Comparison of ENCODE assay signal across 20 mouse cellular contexts in genomic region chr1:90014446-90014845, GRCm38 (mm10). TPM values are rescaled to one million over a fixed set of nuclear protein-coding genes. Genes with fewer than 3 reads are reported as not detected.
DNase-seq lines count a peak whose midpoint lies in the region; ATAC-seq lines count a peak whose summit lies in the region.
"Had no signal": no experiment of that assay in that cellular context is flagged by ENCODE, and none has a peak within 500 bp of the region (broad histone marks: within the 10 kb centered on the region; RNA-seq: fewer than 3 reads in every experiment).

TSS of gene Asb18 (minus strand) at chr1:90014666.

- H3K27me3 ChIP-seq in forebrain, embryonic 12.5 days, result peaks cover 10% of the 10 kb centered on the region; the same call in 1 of the 2 replicates
- 0 out of 2 replicates have a peak, but pooled peaks cover 8% of the 10 kb centered on the region for H3K27me3 ChIP-seq in forebrain, embryonic 13.5 days
- no peaks in the 10 kb centered on the region for H3K27me3 ChIP-seq in forebrain, embryonic 15.5 days
- H3K27me3 ChIP-seq: hindbrain, embryonic 13.5 days had no signal

- no peak within 1 kb of the TSS for H3K9ac ChIP-seq in forebrain, embryonic 12.5 days
- H3K9ac ChIP-seq in forebrain, embryonic 13.5 days, result no peak within 1 kb of the TSS
- no peak within 1 kb of the TSS for H3K9ac ChIP-seq in forebrain, embryonic 15.5 days (replicated peaks)
- H3K9ac ChIP-seq: hindbrain, embryonic 13.5 days; lung, embryonic 14.5 days had no signal

- no peak within 1 kb of the TSS for H3K4me2 ChIP-seq in forebrain, embryonic 12.5 days
- H3K4me2 ChIP-seq in forebrain, embryonic 13.5 days, result no peak within 1 kb of the TSS
- no peak within 1 kb of the TSS for H3K4me2 ChIP-seq in forebrain, embryonic 15.5 days (replicated peaks)
- H3K4me2 ChIP-seq: hindbrain, embryonic 13.5 days; liver, embryonic 11.5 days; lung, embryonic 14.5 days had no signal

- H3K9me3 ChIP-seq in forebrain, embryonic 12.5 days, result no peaks in the 10 kb centered on the region
- no peaks in the 10 kb centered on the region for H3K9me3 ChIP-seq in forebrain, embryonic 13.5 days (replicated peaks)
- H3K9me3 ChIP-seq in forebrain, embryonic 15.5 days, result no peaks in the 10 kb centered on the region
- H3K9me3 ChIP-seq: hindbrain, embryonic 13.5 days had no signal

- no peak within 1 kb of the TSS for H3K4me3 ChIP-seq in forebrain, embryonic 12.5 days (replicated peaks)
- no peak within 1 kb of the TSS for H3K4me3 ChIP-seq in forebrain, embryonic 13.5 days
- no peak within 1 kb of the TSS for H3K4me3 ChIP-seq in forebrain, embryonic 15.5 days
- H3K4me3 ChIP-seq: hindbrain, embryonic 13.5 days had no signal

- ATAC-seq in forebrain, embryonic 12.5 days (ENCODE audit: low FRiP score), result no peak
- ATAC-seq in forebrain, embryonic 13.5 days, result no peak
- ATAC-seq in forebrain, embryonic 15.5 days (replicated peaks), result no peak

- intact Hi-C loops in heart, postnatal 14 days (cut with DNase I), result no loop called here

- WGBS in forebrain, embryonic 12.5 days, result 78% methylated on average over 5 of the region's 5 CpGs
- 86% methylated on average over 5 of the region's 5 CpGs for WGBS in forebrain, embryonic 13.5 days
- WGBS in forebrain, embryonic 15.5 days, result 77% methylated on average over 5 of the region's 5 CpGs

- peaks cover 3% of the 10 kb centered on the region; the same call in 1 of the 2 replicates for H3K4me1 ChIP-seq in forebrain, embryonic 12.5 days
- H3K4me1 ChIP-seq in forebrain, embryonic 13.5 days, result 0 out of 2 replicates have a peak, but pooled peaks cover under 1% of the 10 kb centered on the region
- peaks cover 3% of the 10 kb centered on the region; the same call in 1 of the 2 replicates for H3K4me1 ChIP-seq in forebrain, embryonic 15.5 days

- no peaks in the 10 kb centered on the region for H3K36me3 ChIP-seq in forebrain, embryonic 12.5 days (replicated peaks)
- H3K36me3 ChIP-seq in forebrain, embryonic 13.5 days (ENCODE audit: poor library complexity, severe bottlenecking), result no peaks in the 10 kb centered on the region
- no peaks in the 10 kb centered on the region for H3K36me3 ChIP-seq in forebrain, embryonic 15.5 days
- H3K36me3 ChIP-seq: hindbrain, embryonic 13.5 days had no signal

- DNase-seq in cerebellum, adult 9-11 months, result peak; percentile 62
- DNase-seq in heart, adult 8-10 months (ENCODE audit: low spot score), result no peak
- peak in 1 of 2 experiments; percentile 9 for DNase-seq in heart, postnatal 14 days
- no peak for DNase-seq in spleen, postnatal 14 days (ENCODE audit: low spot score in 2 of 2)
- DNase-seq in thymus, postnatal 0 days (ENCODE audit: low spot score), result no peak
- DNase-seq: adrenal gland, postnatal 36 days; kidney, adult 11 months; layer of hippocampus, postnatal 36 days; left cerebral cortex, postnatal 4 days; lung, embryonic 14.5 days; midbrain, embryonic 14.5 days; right cerebral cortex, adult 18-20 months; thymus, postnatal 36 days had no signal

- 0 out of 2 replicates have a peak within 1 kb of the TSS, but pooled peaks have one; percentile 13 for H3K27ac ChIP-seq in forebrain, embryonic 12.5 days
- H3K27ac ChIP-seq in forebrain, embryonic 13.5 days, result no peak within 1 kb of the TSS
- no peak within 1 kb of the TSS for H3K27ac ChIP-seq in forebrain, embryonic 15.5 days (replicated peaks)
- H3K27ac ChIP-seq: hindbrain, embryonic 13.5 days had no signal

RNA-seq across cellular contexts. Expression of gene Asb18, which starts in this region (rescaled TPM):
- 0.17 and 0.44 TPM in 2 replicates for polyA plus RNA-seq in forebrain, embryonic 12.5 days (2016; fragmentation: Nextera tagmentation; extraction: Ambion mirVana)
- polyA plus RNA-seq in forebrain, embryonic 13.5 days (2015; fragmentation: Nextera tagmentation; extraction: Ambion mirVana), result 0.14 and 0.19 TPM in 2 replicates
- 10 to 100 TPM; 16.3 to 27.3 (median 23.7) TPM for total RNA-seq in heart, adult 8-10 months (2022)
- total RNA-seq in heart, postnatal 14 days (2021), result 10 to 100 TPM; 13.4 to 15.9 TPM
- not detected in 2 replicates for polyA plus RNA-seq in thymus, postnatal 0 days (2015; fragmentation: Nextera tagmentation; extraction: Ambion mirVana)
- 0.19 and 0.31 TPM in 2 replicates for polyA plus RNA-seq in forebrain, embryonic 15.5 days (2015; fragmentation: Nextera tagmentation; extraction: Ambion mirVana)
- total RNA-seq: adrenal gland, postnatal 36 days had no signal
- polyA plus RNA-seq: embryonic facial prominence, embryonic 11.5 days; large intestine, adult 2 months; liver, embryonic 11.5 days; lung, embryonic 14.5 days had no signal
